Mouse (Mus musculus): ENCODE measurements around the gene Peli1.

DNA sequence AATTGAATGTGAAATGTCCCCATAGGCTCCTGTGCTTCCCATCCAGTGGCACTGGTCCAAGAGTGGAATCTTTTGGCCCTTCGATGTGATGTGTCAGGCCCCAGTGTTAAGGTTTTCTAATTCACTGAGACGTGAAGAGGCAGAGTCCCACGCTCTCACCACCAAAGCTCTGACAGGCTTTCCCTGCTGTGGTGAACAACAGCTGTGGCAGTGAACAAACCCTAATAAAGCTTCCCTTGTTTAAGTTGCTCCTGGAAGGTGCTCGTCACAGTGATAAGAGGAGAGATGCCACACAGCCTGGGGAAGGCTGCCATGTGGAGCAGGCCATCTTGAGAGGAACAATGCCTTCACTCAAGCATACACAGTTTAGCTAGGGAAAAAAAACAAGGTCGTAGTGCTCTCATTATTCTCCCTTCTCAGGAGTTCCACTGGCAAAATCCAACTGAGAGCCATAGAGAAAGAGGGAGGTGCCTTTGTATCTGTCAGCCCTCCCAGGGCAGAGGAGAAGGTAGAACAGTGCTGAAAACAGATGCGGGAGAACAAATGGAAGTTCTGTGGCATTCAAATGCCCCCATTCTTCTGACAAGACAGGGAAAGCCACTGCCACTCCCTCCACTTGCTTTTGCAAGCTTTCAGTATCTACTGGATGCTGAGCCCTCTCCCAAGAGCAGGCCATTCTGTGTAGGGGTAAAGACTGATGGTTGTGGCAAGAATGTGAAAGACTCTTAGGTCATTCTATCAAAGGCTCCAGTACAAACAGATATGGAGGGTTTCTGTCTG is 77.9 kb downstream of the Peli1 start:
- TF ChIP-seq CTCF (IDR thresholded peaks at IDR 0.05; ENCODE audit: low read depth) (no peak), EP300 (optimal IDR thresholded peaks at IDR 0.05) (no peak)

Data from stomach, postnatal 0 days (tissue).